ENCODE assay signal across 14 mouse cellular contexts in the genomic region with DNA sequence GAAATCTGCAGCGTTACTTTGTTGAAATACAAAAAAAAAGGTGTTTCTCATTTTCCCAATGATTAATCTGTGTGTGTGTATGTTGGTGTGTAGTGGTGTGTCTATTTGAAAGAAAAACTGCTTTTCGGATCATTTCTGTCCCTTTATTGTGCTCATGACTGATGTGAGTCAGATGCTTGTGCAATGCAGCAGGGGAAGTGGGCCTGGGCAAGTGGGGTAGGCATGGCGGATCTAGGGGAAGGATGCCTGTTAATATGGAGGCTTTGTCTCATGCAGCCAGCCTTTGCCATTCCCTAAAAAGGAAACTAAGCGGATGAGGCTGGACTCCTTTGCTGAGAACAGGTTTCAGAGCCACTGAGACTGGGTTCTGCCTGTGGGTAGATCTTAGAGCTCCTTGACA.
"Had no signal": no experiment of that assay in that cellular context is flagged by ENCODE, and none has a peak within 500 bp of the region (broad histone marks: within the 10 kb centered on the region; RNA-seq: fewer than 3 reads in every experiment).

No protein-coding gene starts in this region.

- H3K27ac ChIP-seq: kidney, embryonic 15.5 days; limb, embryonic 12.5 days; limb, embryonic 15.5 days; liver, embryonic 14.5 days; neural tube, embryonic 12.5 days; neural tube, embryonic 15.5 days had no signal

- H3K4me3 ChIP-seq: kidney, embryonic 15.5 days; limb, embryonic 12.5 days; limb, embryonic 15.5 days; neural tube, embryonic 12.5 days; neural tube, embryonic 15.5 days had no signal

- DNase-seq: kidney, adult 8-10 months; kidney, postnatal 10 days; kidney, postnatal 36 days; liver, postnatal 0 days; lung, embryonic 14.5 days; lung, postnatal 4 days; midbrain, embryonic 14.5 days had no signal

- ATAC-seq: liver, postnatal 0 days; lung, postnatal 0 days had no signal

- H3K4me1 ChIP-seq: limb, embryonic 12.5 days; limb, embryonic 15.5 days; neural tube, embryonic 12.5 days; neural tube, embryonic 15.5 days had no signal
